Mouse (Mus musculus) intestine, embryonic 15.5 days (tissue): ENCODE results near the gene Pogz. TPM values are rescaled to one million over a fixed set of nuclear protein-coding genes. Genes with fewer than 3 reads are reported as not detected.
"Not testable (repeated sequence)": the region's sequence is repeated elsewhere in the genome, so short reads cannot be mapped to it uniquely, and the experiment has no call there.

Experiments
- ATAC-seq: fragments of 200-750 bp; cut with Nextera tagmentation; 2 replicates; pipeline ENCODE4 v1.8.0; 2017; ENCODE audit warnings: moderate TSS enrichment, moderate library complexity
- H3K27ac ChIP-seq: fragments of 300-500 bp; sonication (generic); 2 replicates; pipeline ENCODE4 v1.5.1; 2015; ENCODE audit warnings: mild to moderate bottlenecking, inconsistent platforms
- H3K27me3 ChIP-seq: fragments of 300-500 bp; sonication (generic); replicated peaks from 2 replicates; pipeline ENCODE4 v1.6.1; 2015; ENCODE audit warnings: inconsistent platforms
- H3K36me3 ChIP-seq: fragments of 300-500 bp; sonication (generic); 2 replicates; pipeline ENCODE4 v1.6.1; 2015; ENCODE audit warnings: inconsistent platforms
- H3K4me1 ChIP-seq: fragments of 300-500 bp; sonication (generic); replicated peaks from 2 replicates; pipeline ENCODE4 v1.6.1; 2015; ENCODE audit warnings: inconsistent platforms
- H3K4me2 ChIP-seq: fragments of 300-500 bp; sonication (generic); replicated peaks from 2 replicates; pipeline ENCODE4 v1.6.1; 2015; ENCODE audit warnings: mild to moderate bottlenecking, inconsistent platforms
- H3K4me3 ChIP-seq: fragments of 300-500 bp; sonication (generic); replicated peaks from 2 replicates; pipeline ENCODE4 v1.5.1; 2015; ENCODE audit warnings: inconsistent platforms
- H3K9ac ChIP-seq: fragments of 300-500 bp; sonication (generic); 2 replicates; pipeline ENCODE4 v1.6.1; 2015; ENCODE audit warnings: inconsistent platforms
- H3K9me3 ChIP-seq: fragments of 300-500 bp; sonication (generic); 2 replicates; pipeline ENCODE4 v1.6.1; 2016; ENCODE audit warnings: inconsistent platforms
- WGBS: fragments of 180-500 bp; shearing (Covaris S2); methylation state at CpG from one replicate; pipeline ENCODE4 v1.1.7; 2015; 5-methylcytosine and 5-hydroxymethylcytosine counted together
- polyA plus RNA-seq: library from polyadenylated mRNA; unstranded; fragments of >200 nt; fragmentation: Nextera tagmentation; extraction: Ambion mirVana; gene quantifications from 2 replicates; pipeline ENCODE4 v1.2.1, GENCODE M21; 2015

Pogz gene
- polyA plus RNA-seq, 1 experiment from 2014 or later = 12.2 TPM

DNA sequence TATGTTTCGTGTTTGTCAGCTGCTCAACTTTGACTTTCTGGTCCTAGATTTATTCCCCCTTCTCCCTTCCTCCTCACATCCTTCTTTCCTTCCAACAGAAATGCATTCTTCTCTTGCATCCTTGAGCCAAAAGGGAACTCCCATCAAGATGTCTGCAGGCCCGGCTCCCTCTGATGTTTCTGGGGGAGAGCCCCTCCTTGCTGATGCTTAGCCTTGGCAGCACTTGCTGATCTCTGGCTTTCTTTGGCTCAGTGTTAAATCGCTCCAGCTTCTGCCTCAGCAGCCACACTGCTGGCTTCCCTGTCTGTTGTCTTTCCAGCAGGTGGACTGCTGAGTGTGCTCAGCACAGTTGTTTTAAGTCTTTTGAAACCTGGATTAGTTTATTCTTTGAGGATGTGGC lies 83.7 kb downstream of the Pogz start:
- Histone ChIP-seq H3K27ac (no peak overlapping the region), H3K4me3 (no peak overlapping the region), H3K36me3 (no peaks in the 10 kb centered on the region), H3K9me3 (no peaks in the 10 kb centered on the region), H3K9ac (no peak overlapping the region), H3K4me1 (peaks cover 7% of the 10 kb centered on the region; the same call in 1 of the 2 replicates), H3K27me3 (no peaks in the 10 kb centered on the region), H3K4me2 (no peak overlapping the region)
- ATAC-seq = no peak
- WGBS = 47% methylated on average over 3 of the region's 3 CpGs

DNA sequence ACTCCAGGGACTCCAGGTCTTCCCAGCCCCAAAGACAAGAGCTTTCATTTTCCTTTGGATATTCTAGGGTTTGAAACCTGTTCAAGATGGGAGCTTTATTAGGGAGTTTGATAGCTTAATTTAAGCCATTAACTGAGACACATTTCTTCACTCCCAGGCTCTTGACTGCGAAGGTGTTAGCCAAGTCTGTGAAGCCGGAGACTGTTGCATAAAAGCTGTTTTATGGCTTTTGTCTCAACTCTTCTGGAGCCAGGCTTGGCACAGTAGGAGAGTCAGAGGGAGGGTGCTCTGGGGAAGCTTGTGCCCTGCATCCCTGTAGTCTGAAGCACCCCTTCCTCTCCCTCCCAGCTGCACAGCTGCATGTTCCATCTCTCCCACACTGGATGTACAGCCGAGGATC lies 85.0 kb downstream of the Pogz start:
- 40% methylated on average over 3 of the region's 3 CpGs for WGBS
- H3K9ac ChIP-seq = no peak overlapping the region
- H3K4me3 ChIP-seq = no peak overlapping the region
- no peak overlapping the region for H3K27ac ChIP-seq
- peaks cover 7% of the 10 kb centered on the region; the same call in 1 of the 2 replicates for H3K4me1 ChIP-seq
- H3K4me2 ChIP-seq = no peak overlapping the region
- no peaks in the 10 kb centered on the region for H3K9me3 ChIP-seq
- no peaks in the 10 kb centered on the region for H3K27me3 ChIP-seq
- H3K36me3 ChIP-seq = no peaks in the 10 kb centered on the region
- ATAC-seq = no peak

DNA sequence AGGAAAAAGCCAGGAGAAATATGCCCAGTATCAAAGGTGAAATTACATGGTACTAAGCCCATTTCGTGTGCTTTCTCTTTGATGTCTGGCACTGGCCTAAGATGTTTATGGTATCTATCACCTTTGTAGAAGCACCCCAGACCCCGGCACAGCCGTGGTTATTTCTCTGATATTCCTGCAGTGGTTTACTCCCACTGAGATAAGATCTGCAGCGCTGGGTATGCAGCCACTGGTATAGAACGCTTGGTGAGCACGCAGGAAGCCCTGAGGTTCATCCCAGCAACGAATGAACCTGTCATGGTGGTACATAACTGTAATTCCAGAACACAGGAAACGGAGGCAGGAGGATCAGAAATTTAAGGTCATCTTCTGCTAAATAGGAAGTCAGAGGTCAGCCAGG lies 87.3 kb downstream of the Pogz start:
- Histone ChIP-seq H3K9ac (no peak overlapping the region), H3K4me2 (no peak overlapping the region), H3K9me3 (no peaks in the 10 kb centered on the region), H3K4me3 (no peak overlapping the region), H3K27me3 (no peaks in the 10 kb centered on the region), H3K36me3 (no peaks in the 10 kb centered on the region), H3K4me1 (no peaks in the 10 kb centered on the region), H3K27ac (no peak overlapping the region)
- no peak for ATAC-seq
- WGBS = 28% methylated on average over 8 of the region's 8 CpGs

DNA sequence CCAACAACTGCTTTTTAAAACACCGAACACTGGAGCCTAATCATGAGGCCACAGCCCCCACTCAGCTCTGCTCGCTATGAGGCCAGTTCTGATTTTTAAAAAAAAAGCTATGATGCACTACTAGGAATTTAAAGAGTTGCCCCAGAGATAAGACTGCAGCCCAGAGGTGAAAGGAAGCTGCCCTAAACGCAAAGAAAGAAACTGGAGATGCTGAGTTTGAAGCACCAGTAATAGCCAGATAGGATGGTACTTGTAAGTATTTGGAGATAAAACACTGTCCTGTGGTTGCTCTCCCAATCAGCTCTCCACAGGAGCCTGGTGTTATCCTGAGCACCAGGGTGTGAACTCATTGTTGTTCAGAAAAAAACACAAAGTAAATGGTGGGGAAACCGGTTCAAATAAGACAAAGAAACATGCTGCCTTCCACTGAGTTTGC lies 89.0 kb downstream of the Pogz start:
- H3K4me3 ChIP-seq, H3K9ac ChIP-seq, ATAC-seq, H3K9me3 ChIP-seq, H3K4me1 ChIP-seq, H3K4me2 ChIP-seq, H3K27me3 ChIP-seq, H3K27ac ChIP-seq, H3K36me3 ChIP-seq: not testable (repeated sequence)
- 50% methylated on average over 4 of the region's 4 CpGs for WGBS

DNA sequence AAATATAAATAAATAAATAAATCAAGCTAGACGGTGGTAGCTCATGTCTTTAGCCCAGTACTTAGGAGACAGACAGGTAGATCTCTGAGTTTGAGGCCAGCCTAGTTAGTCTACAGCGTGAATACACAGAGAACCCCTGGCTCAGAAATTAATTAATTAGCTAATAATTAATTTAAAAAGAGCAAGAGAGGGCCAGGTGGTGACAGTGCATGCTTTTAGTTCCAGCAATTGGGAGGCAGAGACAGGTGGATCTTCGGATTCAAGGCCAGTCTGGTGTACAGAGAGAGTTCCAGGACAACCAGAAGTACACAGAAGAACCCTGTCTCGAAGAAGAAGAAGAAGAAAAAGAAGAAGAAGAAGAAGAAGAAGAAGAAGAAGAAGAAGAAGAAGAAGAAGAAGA lies 91.6 kb downstream of the Pogz start:
- H3K27me3 ChIP-seq, H3K27ac ChIP-seq, H3K4me2 ChIP-seq, H3K36me3 ChIP-seq, ATAC-seq, H3K9me3 ChIP-seq, H3K4me3 ChIP-seq, H3K9ac ChIP-seq: not testable (repeated sequence)
- WGBS = 89% methylated on average over 4 of the region's 4 CpGs
- H3K4me1 ChIP-seq = peaks cover 11% of the 10 kb centered on the region

DNA sequence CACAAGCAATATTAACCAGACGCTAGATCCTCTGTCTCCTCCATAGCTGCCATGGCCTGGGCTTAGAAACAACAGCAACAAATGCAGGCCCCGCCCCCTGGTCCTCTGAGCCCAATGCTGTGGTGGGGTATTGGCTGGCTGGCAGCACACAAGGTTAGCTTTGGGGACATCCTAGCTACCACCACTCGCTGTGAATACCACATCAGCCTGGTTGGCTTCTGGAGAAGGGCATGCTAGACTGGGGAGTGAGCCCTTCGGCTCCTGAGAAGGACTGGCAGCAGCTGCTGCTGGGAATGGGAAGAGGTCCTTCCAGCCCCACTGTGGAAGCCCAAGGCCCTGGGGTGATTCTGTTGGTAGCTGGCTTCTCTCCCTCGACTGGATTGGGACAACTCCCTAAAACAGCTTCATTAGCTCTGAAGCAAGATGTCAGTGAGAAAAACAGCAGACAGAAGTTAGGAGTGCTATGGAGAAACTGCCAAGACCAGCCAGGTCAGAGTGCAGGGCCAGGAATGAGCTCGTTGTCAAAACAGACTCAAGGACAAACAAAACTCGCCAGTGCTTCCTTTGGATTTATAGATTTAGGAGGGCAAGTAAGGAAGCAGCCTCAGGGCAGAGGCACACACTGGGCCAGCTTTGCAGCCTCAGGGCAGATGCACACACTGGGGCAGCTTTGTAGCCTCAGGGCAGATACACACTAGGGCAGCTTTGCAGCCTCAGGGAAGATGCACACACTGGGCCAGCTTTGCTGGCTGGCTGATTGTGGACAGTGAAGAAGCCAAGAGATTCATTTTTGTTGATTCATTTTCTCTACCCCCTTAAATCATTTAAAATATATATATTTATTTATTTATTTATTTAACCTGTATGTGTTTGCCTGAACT lies 93.3 kb downstream of the Pogz start:
- H3K27ac ChIP-seq = 0 out of 2 replicates have a peak overlapping the region, but pooled peaks have one; percentile 22
- WGBS = 30% methylated on average over 7 of the region's 7 CpGs
- H3K9me3 ChIP-seq, H3K4me3 ChIP-seq, H3K4me2 ChIP-seq, H3K27me3 ChIP-seq, ATAC-seq, H3K36me3 ChIP-seq, H3K9ac ChIP-seq: not testable (repeated sequence)
- H3K4me1 ChIP-seq = peaks cover 11% of the 10 kb centered on the region

DNA sequence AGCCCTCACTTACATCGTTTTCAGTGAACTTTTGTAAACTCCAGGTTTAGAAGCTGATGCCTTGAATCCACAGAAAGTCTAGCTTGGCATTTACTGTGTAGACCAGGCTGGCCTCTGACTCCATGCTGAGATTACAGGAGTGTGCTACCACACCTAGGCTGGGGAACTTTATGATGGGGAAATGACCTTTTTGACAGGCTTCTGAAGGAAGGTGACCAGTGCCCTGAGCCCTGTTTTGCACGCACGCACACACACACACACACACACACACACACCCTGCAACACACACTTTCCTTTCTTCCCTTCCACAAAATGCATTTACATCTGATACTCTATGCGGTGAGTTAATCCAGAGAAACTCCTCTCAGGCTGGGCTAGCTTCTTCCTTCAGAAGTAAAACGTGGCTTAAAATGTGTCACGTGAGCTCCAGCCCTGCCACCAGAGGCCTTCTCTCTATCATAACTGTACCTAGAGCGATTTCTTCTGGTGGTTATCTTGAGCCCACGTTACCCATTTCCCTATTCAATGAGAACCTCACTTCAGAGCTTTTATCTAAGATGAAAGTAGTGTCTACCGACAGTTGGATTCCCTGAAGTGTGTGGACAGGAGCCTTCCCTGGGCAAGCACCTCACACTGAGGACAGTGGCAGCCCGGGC lies 94.2 kb downstream of the Pogz start:
- not testable (repeated sequence) for H3K4me3 ChIP-seq, H3K4me2 ChIP-seq, H3K27me3 ChIP-seq, H3K9me3 ChIP-seq, H3K9ac ChIP-seq, ATAC-seq, H3K27ac ChIP-seq, H3K36me3 ChIP-seq
- 76% methylated on average over 10 of the region's 10 CpGs for WGBS
- H3K4me1 ChIP-seq = peaks cover 11% of the 10 kb centered on the region

Other genes starting within 250 kb of the Pogz start
- not detected in 2 replicates for gene Gm10972, start 194.5 kb upstream of the Pogz start, polyA plus RNA-seq
- gene Tuft1, start 178.7 kb upstream of the Pogz start, polyA plus RNA-seq = 10.2 and 11.6 TPM in 2 replicates
- 4.0 and 5.5 TPM in 2 replicates for gene Selenbp2, start 144.0 kb upstream of the Pogz start, polyA plus RNA-seq
- gene Cgn, start 51.1 kb upstream of the Pogz start, polyA plus RNA-seq = 61.7 and 71.9 TPM in 2 replicates
- 293 and 336 TPM in 2 replicates for gene Psmb4, start 49.4 kb downstream of the Pogz start, polyA plus RNA-seq
- 108 and 123 TPM in 2 replicates for gene Selenbp1, start 95.5 kb downstream of the Pogz start, polyA plus RNA-seq
- gene Rfx5, start 116.5 kb downstream of the Pogz start, polyA plus RNA-seq = 6.2 and 6.9 TPM in 2 replicates
- 19.8 and 22.6 TPM in 2 replicates for gene Pi4kb, start 137.2 kb downstream of the Pogz start, polyA plus RNA-seq
- gene Zfp687, start 177.9 kb downstream of the Pogz start, polyA plus RNA-seq = 17.4 and 19.9 TPM in 2 replicates
- 205 and 218 TPM in 2 replicates for gene Psmd4, start 205.0 kb downstream of the Pogz start, polyA plus RNA-seq